Mouse (Mus musculus): ENCODE results near the gene Hao2. TPM values are rescaled to one million over a fixed set of nuclear protein-coding genes. Genes with fewer than 3 reads are reported as not detected.

Gene Hao2
- total RNA-seq (2021) = 100 to 1,000 TPM; 332 to 351 TPM
- long read RNA-seq, experiment 1, transcript Hao2-201 (9 exons, 2,049 nt) = major isoform, 264 of 1,021 reads
- long read RNA-seq, experiment 1, partial matches to known transcripts = 689 of 1,021 reads
- long read RNA-seq, experiment 1, other reads (novel, unspliced or antisense) = 68 of 1,021 reads
- long read RNA-seq, experiment 2, transcript Hao2-201 (9 exons, 2,049 nt) = major isoform, 48 of 375 reads
- long read RNA-seq, experiment 2, partial matches to known transcripts = 305 of 375 reads
- long read RNA-seq, experiment 2, other reads (novel, unspliced or antisense) = 22 of 375 reads

DNA sequence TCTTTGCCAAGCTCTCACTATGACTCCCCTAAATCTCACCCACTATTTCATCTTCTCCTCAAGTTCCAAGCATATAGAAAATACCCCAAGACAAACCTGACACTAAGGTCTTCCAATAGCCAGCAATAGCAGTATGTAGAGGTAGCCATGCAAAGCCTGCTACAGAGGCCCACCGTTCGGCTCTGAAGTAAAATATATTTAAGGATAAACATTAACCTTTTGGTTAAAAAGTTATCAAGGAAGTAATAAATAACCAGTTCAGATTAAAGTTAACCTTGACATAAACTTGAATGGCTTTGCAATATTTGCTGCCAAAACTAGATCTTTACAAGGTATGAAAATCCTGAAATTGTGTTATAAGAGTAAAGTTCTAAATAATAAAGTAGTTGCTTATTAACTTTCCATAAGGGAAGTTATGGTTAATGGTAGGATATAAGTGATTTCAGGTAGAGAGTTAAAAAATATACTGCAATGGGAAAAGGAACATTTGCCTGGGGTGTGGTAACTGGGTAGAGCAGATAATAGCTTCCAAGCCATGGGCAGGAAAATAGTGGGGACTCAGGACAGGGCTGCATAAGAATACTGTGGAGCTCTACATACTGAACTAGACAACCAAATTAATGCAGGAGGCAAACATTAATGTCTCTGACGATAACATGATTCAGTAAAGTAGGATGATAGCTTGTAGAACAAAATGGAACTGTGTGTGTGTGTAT, at the start of gene Hao2:
TSS of gene Hao2 (minus strand) at position 183 of the 716 bp plus-strand sequence.
- DNase-seq = no peak

DNA sequence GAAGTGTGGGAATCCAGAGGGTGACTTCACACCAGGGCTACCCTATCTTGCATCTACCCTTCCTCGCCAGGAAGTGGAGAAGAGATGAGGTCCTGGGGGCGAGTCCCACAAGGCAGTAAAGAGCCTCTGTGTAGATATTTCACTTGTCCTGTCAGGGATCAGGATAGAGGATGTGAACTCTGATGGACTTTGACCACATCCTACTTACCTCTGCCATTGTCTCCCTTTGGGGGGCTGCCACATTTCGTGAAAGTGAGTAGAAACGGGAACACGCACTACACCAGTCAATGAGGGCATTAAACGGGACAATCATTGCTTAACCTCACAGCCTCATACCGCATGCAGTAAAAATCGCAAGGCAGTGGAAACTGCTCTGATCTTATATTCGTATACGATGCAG, 48.6 kb upstream of the Hao2 start:
- DNase-seq = no peak

DNA sequence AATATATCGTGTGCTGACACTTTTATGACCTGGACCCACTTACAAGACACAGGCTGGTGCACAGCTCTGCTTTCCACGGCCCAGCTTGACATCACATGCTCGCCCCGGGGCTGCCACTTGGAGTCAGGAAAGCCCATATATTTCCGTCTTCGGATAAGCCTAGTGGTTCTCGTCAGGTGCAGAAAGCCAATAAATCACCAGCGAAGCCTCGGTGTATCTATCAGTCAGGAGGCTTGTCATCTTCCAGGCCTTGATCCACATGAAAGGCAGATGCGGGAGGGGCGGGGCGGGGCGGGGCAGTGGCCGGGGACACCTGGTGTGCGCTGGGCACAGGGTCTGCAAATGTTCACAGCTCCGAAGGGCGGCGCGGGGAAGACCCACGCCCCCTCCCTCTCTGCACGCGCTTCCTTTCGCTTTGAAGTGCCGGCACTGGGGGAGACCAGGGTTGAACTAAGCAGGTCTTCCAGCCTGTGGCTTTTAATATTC, 48.1 kb upstream of the Hao2 start:
- DNase-seq = peak in 1 of 2 experiments; percentile 3

DNA sequence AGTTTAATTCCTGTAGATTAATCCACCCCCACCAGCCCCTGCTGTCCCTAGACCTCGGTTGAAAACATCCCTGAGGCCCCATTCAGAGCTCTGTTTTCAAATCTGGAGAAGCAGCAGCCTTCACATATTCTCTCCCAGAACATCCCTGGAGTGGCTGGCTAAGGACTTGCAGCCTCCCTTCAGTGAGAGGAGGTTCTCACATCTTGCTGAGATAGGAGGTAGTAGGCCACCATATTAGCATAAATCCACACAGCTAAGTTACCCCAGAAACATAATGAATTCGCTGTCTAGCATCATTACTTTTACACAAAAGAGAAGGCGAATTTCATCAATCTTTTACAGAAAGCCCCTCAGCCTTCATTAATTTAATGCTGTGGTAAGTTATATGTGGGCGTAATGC, 47.2 kb upstream of the Hao2 start:
- DNase-seq = no peak

DNA sequence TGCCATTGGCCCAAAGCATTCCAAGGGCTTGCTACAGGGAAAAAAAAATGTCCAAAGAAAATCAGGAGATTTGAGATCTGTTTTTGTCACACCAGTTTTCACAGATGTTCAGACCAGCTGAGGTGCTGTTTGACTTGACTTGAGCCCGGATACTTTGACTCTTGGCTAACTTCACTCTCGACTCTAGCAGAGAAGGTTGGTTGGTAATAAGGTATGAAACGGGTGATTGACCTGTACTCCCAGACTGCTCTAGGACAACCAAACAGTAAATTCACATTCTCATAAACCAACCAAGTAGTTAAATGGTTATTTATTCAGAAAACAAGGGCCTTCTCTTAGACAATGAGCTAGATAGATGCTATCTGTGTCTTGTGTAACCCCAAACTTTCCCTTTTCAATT, 43.4 kb upstream of the Hao2 start:
- no peak for DNase-seq

DNA sequence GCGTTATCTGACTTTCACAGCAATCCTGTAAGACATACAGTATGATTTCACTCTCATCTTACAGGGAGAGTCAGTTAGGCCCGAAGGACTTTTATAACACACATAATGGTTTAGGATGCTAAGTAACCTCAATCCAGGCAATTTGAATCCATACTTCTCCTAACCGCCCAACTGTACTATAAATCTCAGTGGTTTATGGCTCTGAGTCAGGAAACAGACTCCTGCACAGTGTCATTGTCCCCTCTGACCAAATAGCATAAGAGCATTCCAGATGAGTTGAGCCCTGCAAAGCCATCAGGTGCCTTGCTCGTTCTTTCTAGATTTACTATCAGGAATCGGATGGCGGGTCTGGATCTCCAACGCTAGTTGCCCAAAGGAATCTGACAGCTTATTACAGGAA, 41.6 kb upstream of the Hao2 start:
- no peak for DNase-seq

DNA sequence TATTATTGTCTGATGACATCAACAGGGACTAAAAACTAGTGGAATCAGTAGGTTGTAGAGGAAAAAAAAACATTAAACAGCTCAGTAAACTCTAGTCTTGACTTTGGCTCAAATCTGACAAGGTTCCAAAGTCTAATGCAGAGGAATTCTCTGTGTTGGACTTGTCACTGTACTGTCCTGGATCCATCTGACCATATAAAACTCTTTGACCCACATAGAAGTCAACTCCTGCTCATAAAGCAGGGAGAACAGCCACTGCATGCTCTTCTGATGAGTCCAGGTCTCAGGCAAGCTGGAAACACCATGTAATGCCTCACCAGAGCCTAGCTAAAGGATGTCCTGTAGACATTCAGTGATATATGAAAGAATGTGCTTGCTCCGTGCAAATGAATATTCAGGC, 41.0 kb upstream of the Hao2 start:
- no peak for DNase-seq

DNA sequence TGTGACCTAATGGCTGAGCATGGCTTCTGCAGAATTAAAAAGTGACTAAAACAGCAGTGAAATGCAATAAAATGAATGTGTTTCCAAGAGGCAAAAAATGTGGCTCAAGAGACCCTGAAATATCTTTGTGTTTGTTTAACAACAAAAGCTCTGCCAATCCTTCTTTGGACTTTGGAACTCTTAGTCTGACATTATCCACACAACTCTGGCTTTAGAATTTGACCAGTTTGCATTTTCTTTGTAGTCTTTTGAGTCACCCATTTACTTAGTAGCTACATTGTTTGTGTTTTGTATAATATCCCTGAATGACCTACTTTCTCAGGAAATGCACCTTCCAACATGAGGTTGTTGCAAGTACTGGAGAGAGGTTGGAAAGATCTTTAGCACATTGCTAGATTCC, 39.4 kb upstream of the Hao2 start:
- DNase-seq = no peak

DNA sequence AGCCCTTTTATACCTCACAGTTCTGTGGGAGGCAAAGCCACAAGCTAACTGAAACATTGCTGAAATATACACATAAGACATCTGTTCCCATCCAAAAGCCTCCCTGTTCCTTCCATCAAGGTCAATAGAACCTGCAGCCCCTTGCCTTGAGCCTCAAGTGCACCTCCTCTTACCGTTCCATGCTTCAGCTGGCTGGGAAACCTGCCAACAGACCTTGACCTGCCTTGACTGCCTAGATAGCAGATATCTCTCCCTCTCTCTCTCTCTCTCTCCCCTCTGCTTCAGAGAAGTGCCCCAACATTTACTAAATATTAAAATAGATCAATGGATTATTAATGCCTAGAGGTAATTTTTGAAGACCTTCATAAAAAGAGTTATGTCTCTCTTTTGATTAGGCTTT, 38.8 kb upstream of the Hao2 start:
- peak; percentile 51 to 69 for DNase-seq

DNA sequence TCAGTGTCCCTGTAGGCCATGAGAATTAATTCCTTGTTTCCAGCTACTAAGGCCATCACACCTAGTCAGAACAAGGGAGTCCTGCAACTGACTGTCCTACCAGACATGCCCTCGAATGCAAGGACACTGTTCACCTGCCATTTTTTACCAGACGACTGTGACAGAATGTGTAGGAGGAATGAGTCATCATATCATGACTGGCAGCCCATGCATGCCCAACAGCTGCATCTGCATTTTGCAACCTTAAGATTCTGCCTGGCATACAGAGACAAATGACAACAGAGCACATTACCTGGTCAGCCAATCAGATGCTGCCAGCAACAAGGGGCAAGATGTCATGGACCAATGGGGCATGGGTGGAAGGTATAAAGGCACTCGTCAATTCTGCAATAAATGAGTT, 27.4 kb upstream of the Hao2 start:
- no peak for DNase-seq

DNA sequence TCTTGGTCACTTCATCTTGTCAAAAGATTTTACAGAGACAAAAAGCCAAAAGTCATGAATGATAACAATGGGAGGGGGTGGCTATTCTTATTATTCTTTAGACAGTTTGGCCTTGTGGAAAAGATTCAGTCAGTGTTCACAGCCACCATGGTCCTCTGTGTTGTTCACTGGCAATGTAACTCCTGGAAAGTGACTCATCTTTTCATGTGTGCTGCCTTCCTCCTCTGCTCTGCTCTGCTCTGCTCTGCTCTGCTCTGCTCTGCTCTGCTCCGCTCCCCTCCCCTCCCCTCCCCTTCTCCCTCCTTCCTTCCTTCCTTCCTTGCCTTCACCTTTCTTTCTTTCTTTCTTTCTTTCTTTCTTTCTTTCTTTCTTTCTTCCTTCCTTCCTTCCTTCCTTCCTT, 24.2 kb upstream of the Hao2 start:
- no peak for DNase-seq

DNA sequence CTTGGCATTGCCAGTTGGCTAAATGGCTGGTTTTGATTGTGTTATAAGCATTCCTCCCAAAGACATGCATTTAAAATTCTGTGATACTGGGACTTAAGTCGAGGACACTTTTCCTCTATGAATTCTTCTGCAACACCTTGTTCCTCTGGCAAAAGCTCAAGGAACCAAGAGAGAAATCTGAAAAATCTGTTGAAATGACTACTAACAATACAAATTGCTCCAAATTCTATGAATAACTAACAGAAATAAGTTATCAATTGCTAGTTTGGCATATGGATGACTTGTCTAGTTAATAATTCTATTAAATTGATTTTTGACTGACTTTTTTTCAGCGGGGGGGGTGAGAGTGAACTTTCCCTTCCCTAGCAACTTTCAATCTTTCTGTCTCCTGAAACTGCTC, 23.8 kb upstream of the Hao2 start:
- no peak for DNase-seq

DNA sequence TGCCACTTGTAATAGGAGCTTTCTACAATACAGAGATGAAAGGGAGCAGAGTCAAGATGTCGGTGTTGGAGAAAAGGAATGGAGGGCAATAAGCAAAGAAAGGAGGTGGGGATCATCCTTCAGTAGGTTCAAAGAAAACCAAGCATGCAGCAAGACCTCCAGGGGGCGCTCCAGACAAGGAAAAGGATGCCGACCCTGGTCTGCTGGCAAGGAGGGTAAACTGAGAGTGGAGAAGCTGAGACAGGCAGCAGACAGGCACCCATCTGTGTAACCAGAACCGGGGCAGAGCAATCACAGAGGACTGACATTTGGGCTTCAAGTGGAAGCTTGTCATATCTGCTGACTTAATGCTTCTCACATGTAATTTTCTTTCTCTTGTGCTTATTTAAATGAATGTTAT, 22.6 kb upstream of the Hao2 start:
- peak; percentile 75 to 84 for DNase-seq

DNA sequence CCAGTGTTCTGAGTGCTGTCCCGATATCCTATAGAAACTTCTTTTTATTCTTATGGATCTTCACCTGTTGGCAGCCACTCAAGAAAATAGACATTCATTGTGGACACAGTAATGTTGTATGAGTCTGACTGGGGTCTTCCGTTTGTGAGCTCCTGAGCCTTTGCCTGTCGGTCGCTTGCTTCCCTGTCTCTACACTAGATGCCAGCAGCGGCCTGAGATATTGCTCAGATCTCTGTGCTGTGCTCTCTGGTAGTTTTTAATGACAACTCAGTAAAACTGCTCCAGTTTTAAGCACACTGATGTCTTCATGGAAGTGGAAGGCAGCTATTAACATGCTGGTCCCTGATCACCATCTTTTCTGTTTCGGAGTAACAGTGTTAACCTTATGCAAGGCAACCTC, 20.6 kb upstream of the Hao2 start:
- DNase-seq = no peak

DNA sequence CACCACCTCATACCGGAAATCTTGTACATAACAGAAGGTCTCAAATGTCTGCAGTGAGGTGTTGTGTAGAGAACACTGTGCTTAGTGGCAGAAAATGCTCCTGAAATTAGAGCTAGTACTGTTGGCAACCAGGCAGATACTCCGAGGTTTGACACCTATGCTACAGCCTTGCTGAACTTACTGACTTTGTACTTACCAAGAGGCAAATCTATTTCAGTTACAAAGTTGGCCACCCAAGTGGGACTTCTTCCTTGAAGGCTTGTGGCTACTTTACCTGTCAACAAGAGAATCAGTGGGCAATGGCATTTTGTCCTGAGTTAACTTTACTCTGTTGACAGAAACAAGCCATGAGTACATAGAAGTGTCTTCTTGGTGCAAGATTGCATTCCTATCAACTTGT, 4.6 kb upstream of the Hao2 start:
- DNase-seq = no peak

DNA sequence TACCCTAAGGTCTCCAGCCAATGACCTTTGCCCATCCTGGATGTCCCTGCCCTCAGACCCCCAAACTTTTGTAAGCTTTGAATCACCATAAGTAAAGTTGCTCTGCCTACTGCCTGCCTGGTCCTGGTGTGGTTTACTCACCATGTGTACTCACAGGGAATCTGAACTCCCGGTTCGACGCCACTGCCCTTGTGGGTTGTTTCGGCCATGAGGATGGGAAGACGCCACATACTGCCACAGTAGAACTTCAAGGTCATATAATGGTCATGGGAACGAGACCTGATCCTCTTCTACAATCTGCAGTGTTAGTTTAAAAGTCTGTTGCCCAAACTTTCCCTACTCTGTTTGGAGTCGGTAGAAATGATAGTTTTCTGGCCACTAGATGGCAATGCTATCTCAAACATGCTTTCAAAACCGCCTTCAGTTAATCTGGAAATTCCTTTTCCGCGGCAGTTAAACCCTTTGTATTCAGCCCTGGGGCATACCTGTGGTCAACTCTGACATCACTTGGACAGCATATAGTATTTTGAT, 2.1 kb upstream of the Hao2 start:
- peak in 1 of 2 experiments; percentile 36 for DNase-seq

DNA sequence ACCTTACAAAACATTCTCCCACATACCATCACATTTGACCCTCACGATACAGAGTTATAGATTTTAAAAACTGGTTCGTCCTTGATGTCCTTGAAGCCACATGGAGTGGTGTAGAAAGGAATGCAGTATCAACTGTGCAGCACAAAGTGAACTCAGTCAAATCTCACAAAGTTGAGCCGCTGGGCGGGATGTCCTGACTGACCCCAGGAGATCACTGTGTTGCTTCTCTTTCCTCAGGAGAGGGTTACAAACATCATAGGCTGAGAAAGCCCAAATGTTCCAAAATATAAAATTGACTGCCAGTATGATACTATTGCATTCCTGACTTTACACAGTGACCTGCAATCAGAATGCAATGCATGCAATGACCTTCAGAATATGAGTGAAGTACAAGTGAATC, 2.6 kb downstream of the Hao2 start:
- DNase-seq = no peak

DNA sequence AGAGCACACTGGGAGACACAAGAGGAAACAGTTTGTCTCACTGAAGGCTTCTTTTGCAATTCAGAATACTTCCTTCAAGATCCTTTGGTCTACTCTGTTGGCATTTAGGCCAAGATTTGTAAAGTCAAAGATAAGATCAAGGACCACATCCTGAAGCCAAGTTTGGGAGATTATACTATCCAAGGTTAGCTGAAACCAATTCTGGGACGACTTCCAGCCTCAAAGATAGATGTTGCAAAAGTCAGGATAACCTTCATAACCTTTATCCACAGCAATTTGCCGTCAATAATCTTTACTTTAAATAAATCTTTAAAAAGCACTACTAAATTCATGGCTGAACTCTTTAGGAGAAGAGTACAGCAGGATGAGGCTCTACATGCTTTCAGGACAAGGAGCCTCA, 4.8 kb downstream of the Hao2 start:
- DNase-seq = peak; percentile 40 to 64

DNA sequence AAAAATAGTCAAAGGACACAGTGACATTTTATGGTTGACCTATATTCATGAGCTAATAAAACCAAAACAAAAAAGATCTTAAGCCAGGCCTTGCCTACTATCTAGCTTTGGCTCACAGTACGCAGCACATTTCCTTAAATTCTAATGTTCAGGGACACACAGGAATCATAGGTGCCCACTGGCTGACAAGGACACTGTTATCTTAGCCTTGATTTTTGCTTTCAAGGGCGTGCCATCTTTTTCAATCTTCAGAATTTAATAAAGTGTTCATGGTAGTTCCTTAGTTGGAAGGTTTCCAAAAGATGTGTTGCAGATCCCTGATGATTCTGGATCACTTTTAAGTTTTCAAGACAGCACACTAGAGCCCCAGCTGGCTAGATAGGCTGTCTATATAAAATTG, 12.2 kb downstream of the Hao2 start:
- no peak for DNase-seq

DNA sequence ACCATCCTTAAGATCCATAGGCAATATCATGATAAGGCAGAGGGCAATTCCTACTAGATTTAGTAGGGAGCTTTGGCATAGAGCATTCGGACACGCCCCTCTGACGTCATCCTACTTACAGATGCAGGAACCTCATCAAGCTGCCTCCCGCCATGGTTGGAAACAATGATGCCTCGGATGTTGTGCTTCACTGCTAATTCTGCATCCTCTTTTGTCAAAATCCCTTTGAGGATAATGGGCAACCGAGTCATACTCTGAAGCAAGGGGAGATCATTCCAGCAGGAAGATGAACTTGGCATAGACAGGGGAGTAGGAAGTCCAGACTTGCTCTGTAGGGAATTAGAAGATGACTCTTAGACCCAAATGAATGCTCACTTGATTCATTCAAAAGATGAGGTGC, 12.8 kb downstream of the Hao2 start:
- DNase-seq = no peak

DNA sequence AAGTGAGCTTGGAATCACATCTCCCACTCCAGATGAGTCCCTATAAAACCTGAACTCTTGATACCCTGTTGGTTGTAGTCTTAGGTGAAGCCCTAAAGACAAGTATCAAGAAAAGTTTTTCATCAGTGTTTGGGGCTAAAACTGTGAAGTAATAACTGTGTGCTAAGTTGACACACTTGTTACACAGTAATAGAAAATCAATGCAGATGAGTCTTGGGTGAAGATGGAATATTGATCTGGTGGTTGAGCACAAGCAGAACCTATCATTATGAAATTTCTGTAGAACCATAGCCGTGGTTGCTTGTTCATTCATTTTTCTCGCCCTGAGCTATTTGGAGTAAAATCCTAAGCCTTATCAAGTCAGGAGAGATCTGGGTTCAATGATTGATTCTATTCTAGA, 24.8 kb downstream of the Hao2 start:
- no peak for DNase-seq

DNA sequence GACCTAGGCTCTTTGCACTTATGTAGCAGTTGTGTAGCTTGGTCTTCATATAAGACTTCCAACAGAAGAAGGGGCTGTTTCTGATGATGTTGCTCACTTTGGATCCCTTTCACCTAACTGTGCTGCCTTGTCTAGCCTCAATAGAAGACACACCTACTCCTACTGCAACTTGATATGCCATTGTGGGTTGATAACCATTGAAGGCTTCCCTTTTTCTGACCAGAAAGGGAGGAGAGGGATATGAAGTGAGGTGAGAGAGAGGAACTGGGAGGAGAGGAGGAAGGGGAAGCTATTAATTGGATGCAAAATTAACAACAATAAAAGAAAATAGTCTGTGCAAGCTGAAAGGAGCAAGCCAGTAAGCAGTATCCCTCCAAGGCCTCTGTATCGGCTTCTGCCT, 30.2 kb downstream of the Hao2 start:
- no peak for DNase-seq

DNA sequence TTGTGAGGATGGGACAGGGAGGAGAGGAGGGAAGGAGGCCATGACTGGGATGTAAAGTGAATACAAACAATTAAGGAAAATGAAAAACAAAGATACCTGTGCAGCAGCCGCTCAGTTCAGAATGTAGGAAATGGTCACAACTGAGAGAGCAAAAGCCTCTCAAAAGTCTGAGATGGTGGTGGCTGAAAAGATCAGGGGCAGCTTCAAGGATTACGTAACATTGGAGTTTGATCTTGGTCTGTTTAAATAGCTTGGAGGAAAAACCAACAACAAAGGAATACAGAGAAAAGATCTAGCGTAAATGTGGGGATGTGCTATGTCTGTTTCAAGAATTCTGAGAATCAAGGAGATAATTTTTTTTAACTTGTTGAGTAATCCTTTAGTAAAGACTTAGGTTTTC, 33.5 kb downstream of the Hao2 start, which contains the start of gene Hsd3b1:
TSS of gene Hsd3b1 (minus strand) at position 219 of the 400 bp plus-strand sequence.
- no peak for DNase-seq

DNA sequence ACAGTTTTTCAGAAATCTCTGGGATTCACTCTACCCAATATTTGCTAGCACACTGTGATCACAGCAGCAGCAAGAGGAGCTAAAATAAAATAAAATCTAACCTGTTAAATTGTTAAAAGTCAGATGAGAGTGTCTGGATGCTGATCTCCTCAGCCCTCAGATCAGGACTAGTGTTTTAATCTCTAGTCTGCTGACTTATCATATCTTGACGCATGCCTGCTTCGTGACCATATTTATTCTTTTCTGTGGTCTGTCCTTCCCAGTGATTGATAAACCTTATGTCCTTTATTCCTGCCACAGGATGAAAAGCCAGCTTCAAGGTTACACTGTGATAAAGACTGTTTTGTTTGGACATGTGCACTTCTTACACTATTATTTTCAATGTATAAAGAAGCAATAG, 35.0 kb downstream of the Hao2 start:
- peak in 1 of 2 experiments; percentile 55 for DNase-seq

Data from adrenal gland, postnatal 36 days (tissue).